ENCODE assay signal across 27 mouse cellular contexts in the genomic region with DNA sequence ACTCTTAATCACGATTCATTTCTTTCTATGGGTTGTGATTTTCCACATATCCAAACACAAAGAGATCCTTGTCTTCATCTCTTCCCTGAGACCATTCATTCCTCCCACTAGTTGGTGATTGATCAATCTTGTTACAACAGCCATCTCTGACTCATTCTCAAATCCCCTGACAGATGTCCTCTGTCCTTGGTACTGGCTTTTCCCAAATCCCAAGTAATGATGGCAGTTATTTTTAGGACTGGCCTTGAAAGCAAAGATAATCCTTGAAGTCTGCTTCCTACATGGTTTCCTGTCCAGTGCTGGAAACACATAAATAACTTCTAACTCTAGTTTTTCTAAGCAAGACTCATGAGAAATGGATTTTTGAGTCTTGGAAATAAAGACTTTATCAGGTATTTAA. TPM values are rescaled to one million over a fixed set of nuclear protein-coding genes. Genes with fewer than 3 reads are reported as not detected.
DNase-seq lines count a peak whose midpoint lies in the region; ATAC-seq and TF ChIP-seq lines count a peak whose summit lies in the region.
"Had no signal": no experiment of that assay in that cellular context is flagged by ENCODE, and none has a peak within 500 bp of the region (broad histone marks: within the 10 kb centered on the region; RNA-seq: fewer than 3 reads in every experiment).

No protein-coding gene starts in this region.

- no peaks in the 10 kb centered on the region for H3K4me1 ChIP-seq in heart, adult 2 months (ENCODE audit: control insufficient read depth, insufficient read depth, low read length)
- H3K4me1 ChIP-seq in forebrain, postnatal 0 days (ENCODE audit: insufficient read depth), result no peaks in the 10 kb centered on the region
- no peaks in the 10 kb centered on the region for H3K4me1 ChIP-seq in hindbrain, embryonic 11.5 days (replicated peaks; ENCODE audit: control insufficient read depth, insufficient read depth, low read length)
- H3K4me1 ChIP-seq: forebrain, embryonic 15.5 days; heart, embryonic 10.5 days; heart, embryonic 13.5 days; hindbrain, embryonic 13.5 days; intestine, embryonic 15.5 days had no signal

- TF ChIP-seq POLR2A in heart, adult 2 months (IDR thresholded peaks at IDR 0.05; ENCODE audit: insufficient read depth, low read depth, low read length), result no peak

- intact Hi-C loops in heart, adult 2 months (cut with DNase I), result no loop called here

- H3K4me3 ChIP-seq in heart, adult 2 months, result no peak overlapping the region
- no peak overlapping the region for H3K4me3 ChIP-seq in forebrain, postnatal 0 days (ENCODE audit: low read depth, low read length)
- H3K4me3 ChIP-seq in hindbrain, embryonic 11.5 days (ENCODE audit: low read depth, low read length), result no peak overlapping the region
- H3K4me3 ChIP-seq: forebrain, embryonic 15.5 days; heart, embryonic 10.5 days; heart, embryonic 13.5 days; hindbrain, embryonic 13.5 days; intestine, embryonic 15.5 days had no signal

- no peaks in the 10 kb centered on the region for H3K36me3 ChIP-seq in heart, adult 2 months (ENCODE audit: control insufficient read depth, insufficient read depth, low read length)
- no peaks in the 10 kb centered on the region for H3K36me3 ChIP-seq in forebrain, postnatal 0 days (ENCODE audit: insufficient read depth)
- H3K36me3 ChIP-seq in hindbrain, embryonic 11.5 days (ENCODE audit: control insufficient read depth, insufficient read depth, low read length), result no peaks in the 10 kb centered on the region
- H3K36me3 ChIP-seq: forebrain, embryonic 15.5 days; heart, embryonic 10.5 days; heart, embryonic 13.5 days; hindbrain, embryonic 13.5 days; intestine, embryonic 15.5 days had no signal

- no peak for TF ChIP-seq CTCF in heart, adult 2 months (IDR thresholded peaks at IDR 0.05)
- TF ChIP-seq CTCF in forebrain, postnatal 0 days (IDR thresholded peaks at IDR 0.05; ENCODE audit: low read depth), result no peak

- H3K4me2 ChIP-seq in forebrain, postnatal 0 days (ENCODE audit: low read depth), result no peak overlapping the region
- no peak overlapping the region for H3K4me2 ChIP-seq in hindbrain, embryonic 11.5 days (replicated peaks; ENCODE audit: low read depth, low read length)
- H3K4me2 ChIP-seq: forebrain, embryonic 15.5 days; heart, embryonic 13.5 days; hindbrain, embryonic 13.5 days; intestine, embryonic 15.5 days had no signal

- no peaks in the 10 kb centered on the region for H3K27me3 ChIP-seq in heart, adult 2 months (ENCODE audit: control insufficient read depth, insufficient read depth, low read length)
- H3K27me3 ChIP-seq in forebrain, postnatal 0 days (ENCODE audit: insufficient read depth, low read length), result no peaks in the 10 kb centered on the region
- H3K27me3 ChIP-seq in hindbrain, embryonic 11.5 days (ENCODE audit: control insufficient read depth, insufficient read depth, low read length), result no peaks in the 10 kb centered on the region
- H3K27me3 ChIP-seq: forebrain, embryonic 15.5 days; hindbrain, embryonic 13.5 days; intestine, embryonic 15.5 days; Patski had no signal

- no peaks in the 10 kb centered on the region for H3K9me3 ChIP-seq in forebrain, postnatal 0 days (ENCODE audit: low read length)
- no peaks in the 10 kb centered on the region for H3K9me3 ChIP-seq in hindbrain, embryonic 11.5 days (ENCODE audit: control insufficient read depth, low read length)
- H3K9me3 ChIP-seq: forebrain, embryonic 15.5 days; heart, embryonic 10.5 days; heart, embryonic 13.5 days; intestine, embryonic 15.5 days had no signal

- H3K9ac ChIP-seq in heart, adult 2 months (ENCODE audit: low read depth, low read length), result no peak overlapping the region
- no peak overlapping the region for H3K9ac ChIP-seq in forebrain, postnatal 0 days
- no peak overlapping the region for H3K9ac ChIP-seq in hindbrain, embryonic 11.5 days (ENCODE audit: low read depth, low read length)
- H3K9ac ChIP-seq: forebrain, embryonic 15.5 days; heart, embryonic 13.5 days; hindbrain, embryonic 13.5 days; intestine, embryonic 15.5 days had no signal

- no peak for TF ChIP-seq EP300 in heart, adult 2 months (IDR thresholded peaks at IDR 0.05; ENCODE audit: insufficient read depth, low read depth, low read length)

- no peak for ATAC-seq in forebrain, postnatal 0 days
- ATAC-seq in hindbrain, embryonic 11.5 days (ENCODE audit: low FRiP score), result no peak
- ATAC-seq: CD4-positive, CD25-positive, alpha-beta regulatory T cell, adult 4 months; forebrain, embryonic 15.5 days; hindbrain, embryonic 16.5 days; intestine, embryonic 15.5 days; Patski had no signal

- peak; percentile 3 for DNase-seq in heart, adult 11 months
- no peak for DNase-seq in heart, adult 2 months
- DNase-seq in lung, postnatal 10 days, result peak; percentile 14
- no peak for DNase-seq in lung, postnatal 14 days
- peak; percentile 41 for DNase-seq in adipocyte (ENCODE audit: low spot score)
- DNase-seq in forebrain, postnatal 0 days, result no peak
- DNase-seq in hindbrain, embryonic 11.5 days (ENCODE audit: low spot score), result no peak
- DNase-seq: adrenal gland, adult 8-10 months; adrenal gland, postnatal 36 days; cerebellum, adult 18-20 months; cerebellum, adult 9-10 months; cerebellum, postnatal 14 days; gastrocnemius, postnatal 10 days; gastrocnemius, postnatal 36 days; heart, adult 18-20 months; heart, postnatal 14 days; heart, postnatal 4 days; kidney, adult 11 months had no signal

- 50% methylated on average over 1 of the region's 1 CpGs for WGBS in heart, adult 2 months
- WGBS in forebrain, postnatal 0 days, result 85% methylated on average over 1 of the region's 1 CpGs
- WGBS in hindbrain, embryonic 11.5 days, result 74% methylated on average over 1 of the region's 1 CpGs

- H3K27ac ChIP-seq in heart, adult 2 months, result no peak overlapping the region
- no peak overlapping the region for H3K27ac ChIP-seq in forebrain, postnatal 0 days (ENCODE audit: low read depth, low read length)
- H3K27ac ChIP-seq in hindbrain, embryonic 11.5 days (ENCODE audit: low read depth, low read length), result no peak overlapping the region
- H3K27ac ChIP-seq: forebrain, embryonic 15.5 days; heart, embryonic 10.5 days; heart, embryonic 13.5 days; hindbrain, embryonic 13.5 days; intestine, embryonic 15.5 days had no signal

- no peaks in the 10 kb centered on the region for H3K79me2 ChIP-seq in heart, adult 2 months (replicated peaks; ENCODE audit: control insufficient read depth, insufficient read depth, low read length)

RNA-seq across cellular contexts. Expression of a gene that starts 12.1 kb away (rescaled TPM):
- total RNA-seq in heart, adult 2 months (2021), result under 1 TPM; 0.16 to 0.41 TPM
- 0.79 and 1.00 TPM in 2 replicates for polyA plus RNA-seq in heart, adult 2 months (2012; rRNA removed)
- total RNA-seq in forebrain, postnatal 0 days (2014; rRNA removed), result 95.3 and 131 TPM in 2 replicates
- polyA plus RNA-seq in forebrain, postnatal 0 days (2015; fragmentation: Nextera tagmentation; extraction: Ambion mirVana), result 29.1 and 39.5 TPM in 2 replicates
- 4.3 and 4.5 TPM in 2 replicates for polyA plus RNA-seq in hindbrain, embryonic 11.5 days (2014; fragmentation: Nextera tagmentation; extraction: Ambion mirVana)
- total RNA-seq: MEL had no signal

Comparison
In these comparisons a context has a peak if more than half of its experiments do, and no peak if none do; other contexts are left out.
1. DNase-seq: peak in heart, adult 11 months (single experiment), lung, postnatal 10 days (single experiment) and adipocyte (single experiment); none in heart, adult 2 months (0 of 2), lung, postnatal 14 days (single experiment), forebrain, postnatal 0 days (single experiment) and hindbrain, embryonic 11.5 days (single experiment).